Mouse (Mus musculus) liver, embryonic 14.5 days (tissue): Measurements from ENCODE around the gene Larp1. TPM values are rescaled to one million over a fixed set of nuclear protein-coding genes. Genes with fewer than 3 reads are reported as not detected.

Experiments
- ATAC-seq: fragments of 200-750 bp; cut with Nextera tagmentation; 2 replicates; pipeline ENCODE4 v1.8.0; 2017; ENCODE audit warnings: moderate number of reproducible peaks, mild to moderate bottlenecking, moderate library complexity; ENCODE audit not compliant: insufficient read depth
- DNase-seq, 3 experiments: peaks; one replicate each; pipeline ENCODE4 v3.0.0-alpha.2; 2012 to 2013; ENCODE audit warnings: low read depth in 3 of 3, low spot score in 3 of 3
- H3K27ac ChIP-seq: fragments of 300-500 bp; sonication (generic); 2 replicates; pipeline ENCODE4 v1.5.1; 2014; ENCODE audit warnings: moderate library complexity, mild to moderate bottlenecking, control low read depth, inconsistent platforms
- H3K27me3 ChIP-seq: fragments of 300-500 bp; sonication (generic); 2 replicates; pipeline ENCODE4 v1.6.1; 2014; ENCODE audit warnings: mild to moderate bottlenecking, low read length, moderate library complexity; ENCODE audit not compliant: control insufficient read depth, insufficient read depth
- H3K36me3 ChIP-seq: fragments of 300-500 bp; sonication (generic); replicated peaks from 2 replicates; pipeline ENCODE4 v1.6.1; 2014; ENCODE audit warnings: low read depth; ENCODE audit not compliant: control insufficient read depth, insufficient read depth
- H3K4me1 ChIP-seq, 2 experiments: fragments of 200-500 bp in 1 of 2; fragments of 300-500 bp in 1 of 2; sonication (generic) in 1 of 2; replicated peaks; 2 replicates each; pipeline ENCODE4 v1.6.1; 2012 to 2014; ENCODE audit warnings: antibody characterized with exemption in 1 of 2, inconsistent platforms in 1 of 2, low read length in 1 of 2; ENCODE audit not compliant: control insufficient read depth in 2 of 2, insufficient read depth in 2 of 2
- H3K4me2 ChIP-seq: fragments of 300-500 bp; sonication (generic); 2 replicates; pipeline ENCODE4 v1.6.1; 2014; ENCODE audit warnings: low read depth, mild to moderate bottlenecking, control low read depth, moderate library complexity
- H3K4me3 ChIP-seq, 2 experiments: fragments of 200-500 bp in 1 of 2; fragments of 300-500 bp in 1 of 2; sonication (generic) in 1 of 2; 2 replicates each; pipeline ENCODE4 v1.5.1; 2012 to 2014; ENCODE audit warnings: low read depth in 2 of 2, low read length in 2 of 2, mild to moderate bottlenecking in 2 of 2, control low read depth in 1 of 2, inconsistent platforms in 1 of 2, moderate library complexity in 1 of 2; ENCODE audit not compliant: insufficient read depth in 1 of 2
- H3K9ac ChIP-seq: fragments of 300-500 bp; sonication (generic); replicated peaks from 2 replicates; pipeline ENCODE4 v1.6.1; 2014; ENCODE audit warnings: mild to moderate bottlenecking, control low read depth, moderate library complexity
- H3K9me3 ChIP-seq: fragments of 300-500 bp; sonication (generic); 2 replicates; pipeline ENCODE4 v1.6.1; 2016; ENCODE audit warnings: low read length, mixed read lengths; ENCODE audit not compliant: control insufficient read depth
- CTCF ChIP-seq: IDR thresholded peaks from 2 replicates; pipeline ENCODE4 v1.5.1; 2016; ENCODE audit warnings: antibody characterized with exemption, low read depth, control low read depth
- EP300 ChIP-seq: IDR thresholded peaks from 2 replicates; pipeline ENCODE4 v1.6.1; 2016; ENCODE audit warnings: antibody characterized with exemption, low read depth
- WGBS: fragments of 180-500 bp; shearing (Covaris S2); extraction: QIAGEN DNeasy Blood & Tissue Kit; methylation state at CpG from one replicate; pipeline ENCODE4 v1.1.7; 2014; ENCODE audit not compliant: insufficient replicate concordance; 5-methylcytosine and 5-hydroxymethylcytosine counted together
- polyA plus RNA-seq, 2 experiments: library from polyadenylated mRNA; depleted of rRNA in 1 of 2; stranded (reverse) in 1 of 2; unstranded in 1 of 2; fragments of >200 nt; fragmentation: Nextera tagmentation in 1 of 2; extraction: Ambion mirVana in 1 of 2; gene quantifications; 2 replicates each; pipeline versions ENCODE4 v1.2.1 to v1.2.3; 2012 to 2014

Larp1 gene
- polyA plus RNA-seq, 2 experiments: 15.8 to 25.5 TPM

DNA sequence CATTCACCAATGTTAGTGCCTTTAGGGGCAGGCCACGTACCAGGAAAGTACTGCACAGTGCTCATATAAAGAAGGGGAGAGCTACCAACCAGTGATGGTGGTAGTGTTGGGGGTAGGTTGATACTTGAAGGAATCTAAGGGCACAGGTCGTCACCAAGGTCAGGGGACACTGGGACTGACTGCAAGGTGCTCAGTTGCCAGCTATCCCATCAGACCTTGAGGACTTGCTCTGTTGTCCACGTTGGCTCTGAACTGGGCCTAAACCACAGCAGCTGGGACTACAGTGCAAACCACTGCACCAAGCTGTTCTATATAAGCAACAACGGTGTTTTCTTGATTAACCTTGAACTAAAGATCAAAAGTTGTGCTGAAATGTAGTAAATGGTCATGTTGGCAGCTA is 53.7 kb downstream of the Larp1 start:
- H3K27ac ChIP-seq: no peak overlapping the region
- peaks cover 30% of the 10 kb centered on the region for H3K36me3 ChIP-seq
- no peaks in the 10 kb centered on the region for H3K9me3 ChIP-seq
- H3K4me2 ChIP-seq: no peak overlapping the region
- TF ChIP-seq CTCF (no peak), EP300 (no peak)
- H3K27me3 ChIP-seq: no peaks in the 10 kb centered on the region
- no peaks in the 10 kb centered on the region for H3K4me1 ChIP-seq
- no peak overlapping the region for H3K9ac ChIP-seq
- 73% methylated on average over 4 of the region's 4 CpGs for WGBS
- no peak for DNase-seq
- no peak for ATAC-seq
- H3K4me3 ChIP-seq: no peak overlapping the region

- peaks cover 9% of the 10 kb centered on the region for H3K36me3 ChIP-seq
- H3K4me2 ChIP-seq: no peak overlapping the region
- H3K9ac ChIP-seq: no peak overlapping the region
- no peaks in the 10 kb centered on the region for H3K9me3 ChIP-seq
- 84% methylated on average over 4 of the region's 4 CpGs for WGBS
- H3K4me1 ChIP-seq: no peaks in the 10 kb centered on the region
- ATAC-seq: no peak
- TF ChIP-seq EP300: no peak
- no peak for TF ChIP-seq CTCF
- H3K27ac ChIP-seq: no peak overlapping the region
- H3K4me3 ChIP-seq: no peak overlapping the region
- H3K27me3 ChIP-seq: no peaks in the 10 kb centered on the region
- no peak for DNase-seq
Measured at GRCm38 (mm10) chr11:58065025-58065424, 56.2 kb downstream of the Larp1 start.

DNA sequence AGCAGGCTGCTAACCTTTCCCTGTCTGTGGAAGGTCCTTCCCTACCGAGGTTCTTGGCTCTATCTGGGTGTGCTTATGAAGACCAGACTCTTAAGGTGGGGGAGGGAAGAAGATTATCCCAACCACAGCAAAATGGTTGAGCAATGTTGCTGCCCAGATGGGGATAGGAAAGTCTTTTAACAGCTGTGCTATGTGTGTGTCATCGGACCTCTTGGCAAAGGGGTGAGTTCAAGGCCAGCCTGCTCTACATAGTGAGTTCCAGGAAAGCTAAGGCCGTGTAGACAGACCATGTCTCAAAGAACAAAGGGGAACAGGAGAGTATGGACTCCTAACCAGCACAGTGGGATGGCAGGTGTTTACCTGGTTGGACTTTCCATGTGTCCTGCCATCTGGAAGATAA is 64.1 kb downstream of the Larp1 start:
- H3K4me2 ChIP-seq: no peak overlapping the region
- H3K4me3 ChIP-seq: no peak overlapping the region
- WGBS: 43% methylated on average over 3 of the region's 3 CpGs
- H3K36me3 ChIP-seq: no peaks in the 10 kb centered on the region
- H3K27me3 ChIP-seq: no peaks in the 10 kb centered on the region
- TF ChIP-seq CTCF (no peak), EP300 (no peak)
- no peak overlapping the region for H3K27ac ChIP-seq
- no peaks in the 10 kb centered on the region for H3K9me3 ChIP-seq
- no peak for ATAC-seq
- H3K4me1 ChIP-seq: no peaks in the 10 kb centered on the region
- no peak overlapping the region for H3K9ac ChIP-seq
- DNase-seq: no peak

DNA sequence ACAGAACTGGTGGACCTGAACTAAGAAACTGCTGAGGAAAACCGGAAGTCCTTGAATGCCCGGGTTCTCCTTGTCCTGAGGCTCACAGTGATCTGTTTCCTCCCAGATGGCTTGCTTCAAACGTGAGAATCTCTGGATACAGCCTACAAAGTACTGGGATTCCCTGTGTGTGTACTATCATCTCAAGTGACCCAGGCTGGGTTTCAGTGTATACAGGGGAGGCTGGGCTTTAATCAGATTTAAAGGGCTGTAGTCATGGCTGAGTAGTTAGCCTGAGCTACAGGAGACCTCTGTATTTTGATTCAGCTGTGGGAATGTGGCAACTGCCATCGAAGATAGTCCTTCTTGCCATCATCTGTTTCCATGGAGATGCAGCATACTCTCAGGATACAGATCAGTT is 68.4 kb downstream of the Larp1 start:
- Histone ChIP-seq H3K4me2 (no peak overlapping the region), H3K9ac (no peak overlapping the region), H3K27me3 (no peaks in the 10 kb centered on the region), H3K27ac (no peak overlapping the region), H3K9me3 (no peaks in the 10 kb centered on the region), H3K36me3 (no peaks in the 10 kb centered on the region), H3K4me3 (no peak overlapping the region), H3K4me1 (no peaks in the 10 kb centered on the region)
- ATAC-seq (no peak), DNase-seq (no peak)
- WGBS: 47% methylated on average over 4 of the region's 4 CpGs
- TF ChIP-seq EP300 (no peak), CTCF (no peak)

DNA sequence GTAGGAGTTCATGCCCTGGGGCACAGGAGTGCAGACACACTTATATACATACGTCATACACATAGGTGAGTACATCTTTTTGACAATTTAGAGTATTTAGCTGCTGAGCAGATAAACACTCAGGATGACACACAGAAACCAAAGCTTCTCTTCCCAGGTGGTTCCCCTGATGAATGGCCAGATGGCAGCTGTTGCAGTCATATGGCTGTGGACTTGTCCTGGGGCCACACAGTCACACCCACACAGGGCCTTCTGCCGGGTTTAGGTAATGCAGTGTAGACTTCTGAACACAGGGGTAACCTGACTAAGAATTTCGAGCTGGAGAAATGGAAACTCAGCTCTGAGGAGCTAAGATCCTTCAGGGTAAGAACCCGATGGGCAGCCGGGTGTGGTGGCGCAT is 72.9 kb downstream of the Larp1 start:
- no peak for DNase-seq
- no peak overlapping the region for H3K9ac ChIP-seq
- no peaks in the 10 kb centered on the region for H3K4me1 ChIP-seq
- H3K27me3 ChIP-seq: no peaks in the 10 kb centered on the region
- ATAC-seq: no peak
- no peaks in the 10 kb centered on the region for H3K36me3 ChIP-seq
- WGBS: 65% methylated on average over 6 of the region's 6 CpGs
- TF ChIP-seq EP300: no peak
- no peak for TF ChIP-seq CTCF
- no peak overlapping the region for H3K27ac ChIP-seq
- H3K9me3 ChIP-seq: no peaks in the 10 kb centered on the region
- no peak overlapping the region for H3K4me3 ChIP-seq
- H3K4me2 ChIP-seq: no peak overlapping the region
